Mouse (Mus musculus): ENCODE measurements around the gene Crygn.

Gene Crygn

GRCm38 (mm10) chr5:24747533-24747932 is 10.3 kb downstream of the Crygn start:
- DNase-seq (ENCODE audit: low spot score in 2 of 2), result no peak

- no peak for DNase-seq (ENCODE audit: low spot score in 2 of 2)
Measured at GRCm38 (mm10) chr5:24743956-24744355, 13.9 kb downstream of the Crygn start.

GRCm38 (mm10) chr5:24741172-24741885 is 16.5 kb downstream of the Crygn start:
- no peak for DNase-seq (ENCODE audit: low spot score in 2 of 2)

GRCm38 (mm10) chr5:24739141-24739753 is 18.6 kb downstream of the Crygn start:
- DNase-seq (ENCODE audit: low spot score in 2 of 2), result peak in 1 of 2 experiments; percentile 26

GRCm38 (mm10) chr5:24738517-24738916 is 19.3 kb downstream of the Crygn start:
- DNase-seq (ENCODE audit: low spot score in 2 of 2), result no peak

GRCm38 (mm10) chr5:24737595-24737994 is 20.2 kb downstream of the Crygn start:
- DNase-seq (ENCODE audit: low spot score in 2 of 2), result no peak

- DNase-seq (ENCODE audit: low spot score in 2 of 2), result no peak
Measured at GRCm38 (mm10) chr5:24733771-24734426, 23.9 kb downstream of the Crygn start.

GRCm38 (mm10) chr5:24733134-24733533 is 24.7 kb downstream of the Crygn start:
- DNase-seq (ENCODE audit: low spot score in 2 of 2), result no peak

- DNase-seq (ENCODE audit: low spot score in 2 of 2), result no peak
Measured at GRCm38 (mm10) chr5:24730986-24731385, 26.8 kb downstream of the Crygn start.

GRCm38 (mm10) chr5:24730488-24730871 is 27.3 kb downstream of the Crygn start, which contains the start of gene Wdr86:
Gene Wdr86 (minus strand): TSS chr5:24730727.
- DNase-seq (ENCODE audit: low spot score in 2 of 2), result no peak

GRCm38 (mm10) chr5:24729797-24730487 is 27.9 kb downstream of the Crygn start:
- DNase-seq (ENCODE audit: low spot score in 2 of 2), result no peak

- peak in 1 of 2 experiments; percentile 36 for DNase-seq (ENCODE audit: low spot score in 2 of 2)
Measured at GRCm38 (mm10) chr5:24726901-24727836, 30.6 kb downstream of the Crygn start.

GRCm38 (mm10) chr5:24725897-24726296 is 31.9 kb downstream of the Crygn start:
- DNase-seq (ENCODE audit: low spot score in 2 of 2), result no peak

- DNase-seq (ENCODE audit: low spot score in 2 of 2), result no peak
Measured at GRCm38 (mm10) chr5:24724805-24725204, 33.0 kb downstream of the Crygn start.

GRCm38 (mm10) chr5:24724270-24724634 is 33.6 kb downstream of the Crygn start:
- DNase-seq (ENCODE audit: low spot score in 2 of 2), result no peak

- DNase-seq (ENCODE audit: low spot score in 2 of 2), result no peak
Measured at GRCm38 (mm10) chr5:24723527-24724269, 34.1 kb downstream of the Crygn start.

GRCm38 (mm10) chr5:24719852-24720251 is 38.0 kb downstream of the Crygn start:
- no peak for DNase-seq (ENCODE audit: low spot score in 2 of 2)

- no peak for DNase-seq (ENCODE audit: low spot score in 2 of 2)
Measured at GRCm38 (mm10) chr5:24718076-24718475, 39.7 kb downstream of the Crygn start.

GRCm38 (mm10) chr5:24713987-24714386 is 43.8 kb downstream of the Crygn start:
- no peak for DNase-seq (ENCODE audit: low spot score in 2 of 2)

GRCm38 (mm10) chr5:24713199-24713598 is 44.6 kb downstream of the Crygn start:
- DNase-seq (ENCODE audit: low spot score in 2 of 2), result peak in 1 of 2 experiments; percentile 77

All from cerebellum, postnatal 4 days (tissue).